Mouse (Mus musculus): Measurements from ENCODE around the gene Ttc28. TPM values are rescaled to one million over a fixed set of nuclear protein-coding genes. Genes with fewer than 3 reads are reported as not detected.
A peak's percentile ranks its signal among the peaks of the same experiment; 100 is the strongest.

The Ttc28 gene
- total RNA-seq, 1 experiment: 5.8 TPM

DNA sequence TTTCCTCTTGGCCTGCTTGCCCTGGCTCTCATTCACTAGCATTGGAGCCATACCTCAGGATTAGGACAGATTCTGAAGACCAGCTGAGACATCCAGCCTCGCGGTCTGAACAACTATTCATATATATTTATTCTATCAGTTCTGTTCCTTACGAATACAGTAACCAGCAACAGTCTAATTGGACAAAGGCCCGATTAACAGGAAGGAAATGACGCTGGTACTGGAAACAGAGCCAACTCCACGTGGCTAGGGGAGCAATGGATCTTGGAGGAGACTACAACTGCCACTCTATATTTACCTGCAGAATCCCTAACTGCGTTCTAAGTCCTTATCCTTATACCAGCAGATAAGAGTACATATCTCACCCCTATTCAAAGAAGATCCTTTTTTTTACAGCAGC lies 447.8 kb downstream of the Ttc28 start:
- Histone ChIP-seq H3K36me3 (ENCODE audit: control insufficient read depth, insufficient read depth, low read length, poor library complexity, severe bottlenecking) (no peaks in the 10 kb centered on the region), H3K9me3 (ENCODE audit: control insufficient read depth, insufficient read depth, low read depth, low read length) (no peaks in the 10 kb centered on the region), H3K27ac (ENCODE audit: insufficient read depth, low read depth, low read length, poor library complexity, severe bottlenecking) (no peak overlapping the region), H3K4me1 (ENCODE audit: control insufficient read depth in 2 of 2, insufficient read depth in 2 of 2, low read length in 2 of 2, poor library complexity in 1 of 2) (peaks cover 5% of the 10 kb centered on the region in 2 experiments; a peak in 2 of 4 replicates), H3K9ac (ENCODE audit: insufficient read depth, low read depth, low read length, poor library complexity, severe bottlenecking) (no peak overlapping the region), H3K4me3 (ENCODE audit: insufficient read depth in 1 of 2, low read depth in 1 of 2, low read length in 2 of 2, poor library complexity in 1 of 2, severe bottlenecking in 1 of 2) (no peak overlapping the region)
- no peak for DNase-seq (ENCODE audit: low read depth, low spot score)
- TF ChIP-seq MAFK (IDR thresholded peaks at IDR 0.05; ENCODE audit: insufficient read depth, low read depth, low read length): no peak
- no peak for TF ChIP-seq ZC3H11A (IDR thresholded peaks at IDR 0.05; ENCODE audit: borderline replicate concordance, low read depth, low read length)
- no peak for TF ChIP-seq HCFC1 (IDR thresholded peaks at IDR 0.05; ENCODE audit: borderline replicate concordance, insufficient read depth, low read length)
- no peak for TF ChIP-seq CHD2 (IDR thresholded peaks at IDR 0.05; ENCODE audit: low read depth, low read length)
- no peak for TF ChIP-seq ZNF384 (IDR thresholded peaks at IDR 0.05; ENCODE audit: low read depth, low read length)
- in situ Hi-C loops (cut with MboI; ENCODE audit: low sequenced_read_pairs in 2 of 2, unreplicated experiment in 2 of 2): no loop called here

DNA sequence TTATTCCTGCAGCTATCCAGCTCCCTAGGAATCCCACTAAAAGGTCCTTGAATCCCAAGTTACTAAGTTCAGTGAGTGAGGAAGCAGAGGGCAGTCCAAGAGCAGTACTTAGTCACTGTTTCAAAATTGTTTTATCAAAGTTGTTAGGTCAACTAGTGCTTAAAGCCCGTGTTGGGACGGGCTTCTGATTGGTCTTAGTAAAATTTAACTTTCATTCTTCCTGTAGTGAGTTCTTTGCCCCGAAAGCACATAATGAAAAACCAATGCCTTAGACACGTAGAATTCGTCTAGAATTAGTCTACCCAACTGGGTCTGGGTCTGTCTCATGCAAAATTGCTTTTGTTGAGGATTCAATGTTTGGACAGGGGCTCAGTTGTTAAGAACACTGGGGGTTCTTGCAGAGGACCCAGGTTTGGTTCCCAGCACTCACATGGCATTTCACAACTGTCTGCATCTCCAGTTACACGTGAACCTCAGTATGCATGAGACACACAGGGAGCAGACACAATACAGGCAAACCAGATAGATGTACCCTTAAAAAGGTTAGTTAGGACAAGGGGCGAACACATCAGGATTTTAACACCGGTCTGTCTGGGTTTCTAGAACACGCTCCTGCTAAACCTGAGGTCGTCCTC lies 450.3 kb downstream of the Ttc28 start:
- Histone ChIP-seq H3K4me3 (ENCODE audit: insufficient read depth in 1 of 2, low read depth in 1 of 2, low read length in 2 of 2, poor library complexity in 1 of 2, severe bottlenecking in 1 of 2) (peak overlapping the region; percentile 74 to 78), H3K9me3 (ENCODE audit: control insufficient read depth, insufficient read depth, low read depth, low read length) (no peaks in the 10 kb centered on the region), H3K4me1 (ENCODE audit: control insufficient read depth in 2 of 2, insufficient read depth in 2 of 2, low read length in 2 of 2, poor library complexity in 1 of 2) (peaks cover 5% of the 10 kb centered on the region in 2 experiments; a peak in 2 of 4 replicates), H3K27ac (ENCODE audit: insufficient read depth, low read depth, low read length, poor library complexity, severe bottlenecking) (peak overlapping the region; percentile 79), H3K36me3 (ENCODE audit: control insufficient read depth, insufficient read depth, low read length, poor library complexity, severe bottlenecking) (peaks cover 6% of the 10 kb centered on the region), H3K9ac (ENCODE audit: insufficient read depth, low read depth, low read length, poor library complexity, severe bottlenecking) (peak overlapping the region; percentile 96)
- in situ Hi-C loops (cut with MboI; ENCODE audit: low sequenced_read_pairs in 2 of 2, unreplicated experiment in 2 of 2): no loop called here
- no peak for TF ChIP-seq ZC3H11A (IDR thresholded peaks at IDR 0.05; ENCODE audit: borderline replicate concordance, low read depth, low read length)
- TF ChIP-seq HCFC1 (IDR thresholded peaks at IDR 0.05; ENCODE audit: borderline replicate concordance, insufficient read depth, low read length): no peak
- TF ChIP-seq MAFK (IDR thresholded peaks at IDR 0.05; ENCODE audit: insufficient read depth, low read depth, low read length): no peak
- TF ChIP-seq ZNF384 (IDR thresholded peaks at IDR 0.05; ENCODE audit: low read depth, low read length): no peak
- TF ChIP-seq CHD2 (IDR thresholded peaks at IDR 0.05; ENCODE audit: low read depth, low read length): no peak
- no peak for DNase-seq (ENCODE audit: low read depth, low spot score)

DNA sequence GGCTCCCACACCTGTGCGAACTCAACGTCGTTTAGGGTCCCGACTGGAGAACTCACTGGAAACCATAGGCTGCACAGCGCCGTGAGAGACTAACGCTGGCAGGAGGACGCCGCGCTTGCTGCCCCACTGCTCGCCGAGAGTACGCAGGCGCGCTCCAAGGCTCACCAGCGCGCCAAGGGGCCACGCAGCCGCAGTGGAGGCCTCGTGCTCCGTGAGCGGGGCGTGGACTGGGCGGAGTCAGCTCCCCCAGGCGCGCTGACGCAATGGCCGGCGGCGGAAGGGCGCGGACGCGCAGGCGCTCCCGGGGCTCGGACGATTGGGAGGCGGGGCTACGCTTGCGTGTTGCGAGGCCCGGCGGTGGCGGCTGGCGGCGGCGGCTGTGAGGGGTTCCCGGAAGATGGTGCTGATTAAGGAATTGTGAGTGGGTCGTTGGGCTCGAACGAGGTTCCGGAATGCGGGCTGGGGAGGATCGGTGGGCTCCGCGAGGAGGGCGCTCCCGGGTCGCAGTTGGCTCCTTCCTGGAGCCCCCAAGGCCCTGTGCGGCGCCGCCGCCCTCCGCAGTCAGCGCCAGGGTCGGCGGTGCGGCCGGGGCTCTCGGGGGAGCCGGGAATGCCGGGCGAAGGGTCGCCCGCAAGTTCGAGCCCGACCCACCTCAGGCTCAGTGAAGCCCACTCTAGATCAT lies 451.0 kb downstream of the Ttc28 start, which contains the start of gene Pitpnb:
Gene Pitpnb (plus strand): TSS at position 347 of the 682 bp plus-strand sequence.
- H3K4me3 ChIP-seq (ENCODE audit: insufficient read depth in 1 of 2, low read depth in 1 of 2, low read length in 2 of 2, poor library complexity in 1 of 2, severe bottlenecking in 1 of 2): peak within 1 kb of the TSS; percentile 88 to 91
- peak; percentile 95 for DNase-seq (ENCODE audit: low read depth, low spot score)
- peak within 1 kb of the TSS; percentile 79 for H3K27ac ChIP-seq (ENCODE audit: insufficient read depth, low read depth, low read length, poor library complexity, severe bottlenecking)
- H3K4me1 ChIP-seq (ENCODE audit: control insufficient read depth in 2 of 2, insufficient read depth in 2 of 2, low read length in 2 of 2, poor library complexity in 1 of 2): peaks cover 5% of the 10 kb centered on the region in 2 experiments; a peak in 2 of 4 replicates
- H3K9ac ChIP-seq (ENCODE audit: insufficient read depth, low read depth, low read length, poor library complexity, severe bottlenecking): peak within 1 kb of the TSS; percentile 98
- peaks cover 6% of the 10 kb centered on the region for H3K36me3 ChIP-seq (ENCODE audit: control insufficient read depth, insufficient read depth, low read length, poor library complexity, severe bottlenecking)
- in situ Hi-C loops (cut with MboI; ENCODE audit: low sequenced_read_pairs in 2 of 2, unreplicated experiment in 2 of 2): no loop called here
- TF ChIP-seq ZC3H11A (IDR thresholded peaks at IDR 0.05; ENCODE audit: borderline replicate concordance, low read depth, low read length): no peak
- 0 out of 2 replicates have a peak, but pooled peaks have one; percentile 50 for TF ChIP-seq HCFC1 (IDR thresholded peaks at IDR 0.05; ENCODE audit: borderline replicate concordance, insufficient read depth, low read length)
- H3K9me3 ChIP-seq (ENCODE audit: control insufficient read depth, insufficient read depth, low read depth, low read length): no peaks in the 10 kb centered on the region

DNA sequence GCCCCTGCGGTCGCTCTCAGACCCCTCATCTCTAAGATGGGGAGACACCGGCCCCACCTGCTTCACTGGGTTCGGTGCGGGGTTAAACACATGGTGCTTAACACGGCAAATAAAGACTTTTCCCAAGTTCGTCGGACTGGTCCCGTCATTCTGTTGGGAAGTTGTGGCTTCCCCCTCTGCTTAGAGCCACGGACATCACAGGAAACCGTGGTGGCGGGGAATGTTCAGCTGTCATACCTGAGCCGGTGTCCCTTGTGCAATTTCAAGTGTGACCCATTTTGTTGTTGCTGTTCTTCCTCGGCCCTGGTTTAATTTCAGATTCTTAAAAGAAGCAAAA lies 451.5 kb downstream of the Ttc28 start:
- Histone ChIP-seq H3K4me3 (ENCODE audit: insufficient read depth in 1 of 2, low read depth in 1 of 2, low read length in 2 of 2, poor library complexity in 1 of 2, severe bottlenecking in 1 of 2) (peak overlapping the region; percentile 88 to 91), H3K9me3 (ENCODE audit: control insufficient read depth, insufficient read depth, low read depth, low read length) (no peaks in the 10 kb centered on the region), H3K36me3 (ENCODE audit: control insufficient read depth, insufficient read depth, low read length, poor library complexity, severe bottlenecking) (peaks cover 8% of the 10 kb centered on the region), H3K4me1 (ENCODE audit: control insufficient read depth in 2 of 2, insufficient read depth in 2 of 2, low read length in 2 of 2, poor library complexity in 1 of 2) (peaks cover 5 to 8% of the 10 kb centered on the region in 2 experiments; a peak in 2 of 4 replicates), H3K27ac (ENCODE audit: insufficient read depth, low read depth, low read length, poor library complexity, severe bottlenecking) (peak overlapping the region; percentile 54; the same call in 1 of the 2 replicates), H3K9ac (ENCODE audit: insufficient read depth, low read depth, low read length, poor library complexity, severe bottlenecking) (peak overlapping the region; percentile 98)
- in situ Hi-C loops (cut with MboI; ENCODE audit: low sequenced_read_pairs in 2 of 2, unreplicated experiment in 2 of 2): no loop called here
- TF ChIP-seq HCFC1 (IDR thresholded peaks at IDR 0.05; ENCODE audit: borderline replicate concordance, insufficient read depth, low read length) (no peak), ZC3H11A (IDR thresholded peaks at IDR 0.05; ENCODE audit: borderline replicate concordance, low read depth, low read length) (no peak), MAFK (IDR thresholded peaks at IDR 0.05; ENCODE audit: insufficient read depth, low read depth, low read length) (no peak), ZNF384 (IDR thresholded peaks at IDR 0.05; ENCODE audit: low read depth, low read length) (no peak), CHD2 (IDR thresholded peaks at IDR 0.05; ENCODE audit: low read depth, low read length) (no peak)
- DNase-seq (ENCODE audit: low read depth, low spot score): no peak
